Mouse (Mus musculus): ENCODE measurements at regions not wholly inside any gene's neighbourhood (a gene's known extent, or its start where the extent isn't known, plus 50 kb on each side); places are given as distances from the start of the nearest gene placed in this dataset.

GRCm38 (mm10) chr11:112071571-112071970, 710.5 kb upstream of the Sox9 start:
- Histone ChIP-seq H3K9ac (ENCODE audit: control insufficient read depth, low read depth, low read length, poor library complexity, severe bottlenecking) (no peak overlapping the region), H3K4me3 (ENCODE audit: control insufficient read depth in 1 of 2, insufficient read depth in 1 of 2, low read depth in 2 of 2, low read length in 2 of 2) (no peak overlapping the region), H3K27me3 (ENCODE audit: control insufficient read depth in 1 of 2, insufficient read depth in 2 of 2, low read length in 2 of 2) (no peaks in the 10 kb centered on the region), H3K36me3 (ENCODE audit: control insufficient read depth in 1 of 2, insufficient read depth in 2 of 2, low read length in 2 of 2) (no peaks in the 10 kb centered on the region), H3K79me2 (ENCODE audit: control insufficient read depth, insufficient read depth, low read length, poor library complexity) (no peaks in the 10 kb centered on the region), H3K4me1 (ENCODE audit: control insufficient read depth in 1 of 2, insufficient read depth in 2 of 2, low read length in 2 of 2) (no peaks in the 10 kb centered on the region), H3K27ac (ENCODE audit: control insufficient read depth, low read depth, low read length) (no peak overlapping the region), H3K9me3 (replicated peaks; ENCODE audit: insufficient read depth, low read length) (no peaks in the 10 kb centered on the region)
- no peak for TF ChIP-seq USF1 (IDR thresholded peaks at IDR 0.05; ENCODE audit: low read depth, low read length)
- no peak for TF ChIP-seq POLR2AphosphoS5 (IDR thresholded peaks at IDR 0.05; ENCODE audit: borderline replicate concordance, low read depth, low read length)
- TF ChIP-seq MYC (IDR thresholded peaks at IDR 0.05; ENCODE audit: low read depth, low read length): no peak
- TF ChIP-seq CHD2 (IDR thresholded peaks at IDR 0.05; ENCODE audit: low read length): no peak
- no peak for TF ChIP-seq MYB (IDR thresholded peaks at IDR 0.05; ENCODE audit: low read depth, low read length)
- TF ChIP-seq UBTF (IDR thresholded peaks at IDR 0.05; ENCODE audit: borderline replicate concordance, insufficient read depth, low read depth, low read length): no peak
- no peak for TF ChIP-seq ZMIZ1 (IDR thresholded peaks at IDR 0.05; ENCODE audit: low read depth, low read length)
- no peak for TF ChIP-seq RAD21 (IDR thresholded peaks at IDR 0.05; ENCODE audit: low read depth, low read length)
- TF ChIP-seq POLR2A (IDR thresholded peaks at IDR 0.05; ENCODE audit: control insufficient read depth in 1 of 2, insufficient read depth in 1 of 2, low read depth in 1 of 2, low read length in 2 of 2, poor library complexity in 1 of 2): no peak
- TF ChIP-seq ZNF384 (IDR thresholded peaks at IDR 0.05; ENCODE audit: low read depth, low read length): no peak
- no peak for TF ChIP-seq MXI1 (IDR thresholded peaks at IDR 0.05; ENCODE audit: low read depth, low read length)
- no peak for TF ChIP-seq CTCF (IDR thresholded peaks at IDR 0.05 in 2 of 3, conservative IDR thresholded peaks at IDR 0.05 in 1 of 3; ENCODE audit: control insufficient read depth in 1 of 3, insufficient read depth in 1 of 3, low read depth in 2 of 3, low read length in 3 of 3, poor library complexity in 1 of 3, severe bottlenecking in 1 of 3)
- TF ChIP-seq SMC3 (IDR thresholded peaks at IDR 0.05; ENCODE audit: low read depth, low read length): no peak
- no peak for DNase-seq (ENCODE audit: low read depth, low spot score)

GRCm38 (mm10) chr11:112081386-112081785, 700.6 kb upstream of the Sox9 start:
- Histone ChIP-seq H3K27me3 (ENCODE audit: control insufficient read depth in 1 of 2, insufficient read depth in 2 of 2, low read length in 2 of 2) (no peaks in the 10 kb centered on the region), H3K9me3 (replicated peaks; ENCODE audit: insufficient read depth, low read length) (no peaks in the 10 kb centered on the region), H3K36me3 (ENCODE audit: control insufficient read depth in 1 of 2, insufficient read depth in 2 of 2, low read length in 2 of 2) (no peaks in the 10 kb centered on the region; a peak in 1 of 4 replicates), H3K4me1 (ENCODE audit: control insufficient read depth in 1 of 2, insufficient read depth in 2 of 2, low read length in 2 of 2) (no peaks in the 10 kb centered on the region), H3K4me3 (ENCODE audit: control insufficient read depth in 1 of 2, insufficient read depth in 1 of 2, low read depth in 2 of 2, low read length in 2 of 2) (no peak overlapping the region), H3K27ac (ENCODE audit: control insufficient read depth, low read depth, low read length) (no peak overlapping the region), H3K9ac (ENCODE audit: control insufficient read depth, low read depth, low read length, poor library complexity, severe bottlenecking) (no peak overlapping the region), H3K79me2 (ENCODE audit: control insufficient read depth, insufficient read depth, low read length, poor library complexity) (no peaks in the 10 kb centered on the region)
- TF ChIP-seq MYC (IDR thresholded peaks at IDR 0.05; ENCODE audit: low read depth, low read length) (no peak), NRF1 (IDR thresholded peaks at IDR 0.05; ENCODE audit: insufficient read depth, low read depth, low read length, poor library complexity, severe bottlenecking) (no peak)
- DNase-seq (ENCODE audit: low read depth, low spot score): no peak

- Histone ChIP-seq H3K4me3 (ENCODE audit: control insufficient read depth in 1 of 2, insufficient read depth in 1 of 2, low read depth in 2 of 2, low read length in 2 of 2) (no peak overlapping the region), H3K27me3 (ENCODE audit: control insufficient read depth in 1 of 2, insufficient read depth in 2 of 2, low read length in 2 of 2) (no peaks in the 10 kb centered on the region), H3K4me1 (ENCODE audit: control insufficient read depth in 1 of 2, insufficient read depth in 2 of 2, low read length in 2 of 2) (no peaks in the 10 kb centered on the region), H3K9ac (ENCODE audit: control insufficient read depth, low read depth, low read length, poor library complexity, severe bottlenecking) (no peak overlapping the region), H3K27ac (ENCODE audit: control insufficient read depth, low read depth, low read length) (no peak overlapping the region), H3K79me2 (ENCODE audit: control insufficient read depth, insufficient read depth, low read length, poor library complexity) (no peaks in the 10 kb centered on the region), H3K36me3 (ENCODE audit: control insufficient read depth in 1 of 2, insufficient read depth in 2 of 2, low read length in 2 of 2) (no peaks in the 10 kb centered on the region; a peak in 1 of 4 replicates), H3K9me3 (replicated peaks; ENCODE audit: insufficient read depth, low read length) (no peaks in the 10 kb centered on the region)
- no peak for TF ChIP-seq POLR2AphosphoS5 (IDR thresholded peaks at IDR 0.05; ENCODE audit: borderline replicate concordance, low read depth, low read length)
- peak; percentile 69 for TF ChIP-seq GATA1 (IDR thresholded peaks at IDR 0.05; ENCODE audit: low read depth, low read length)
- no peak for TF ChIP-seq ZMIZ1 (IDR thresholded peaks at IDR 0.05; ENCODE audit: low read depth, low read length)
- 0 out of 2 replicates have a peak, but pooled peaks have one; percentile 42 for TF ChIP-seq TCF12 (IDR thresholded peaks at IDR 0.05; ENCODE audit: low read depth, low read length)
- no peak for TF ChIP-seq NRF1 (IDR thresholded peaks at IDR 0.05; ENCODE audit: insufficient read depth, low read depth, low read length, poor library complexity, severe bottlenecking)
- TF ChIP-seq ETS1 (IDR thresholded peaks at IDR 0.05; ENCODE audit: low read depth, low read length): no peak
- TF ChIP-seq TBP (IDR thresholded peaks at IDR 0.05; ENCODE audit: low read depth, low read length): no peak
- peak; percentile 49 to 51; a peak in 3 of 4 replicates for TF ChIP-seq EP300 (IDR thresholded peaks at IDR 0.05; ENCODE audit: low read depth in 1 of 2, low read length in 2 of 2)
- DNase-seq (ENCODE audit: low read depth, low spot score): peak; percentile 51
Measured at GRCm38 (mm10) chr11:112083019-112083418, 699.0 kb upstream of the Sox9 start.
